Mouse (Mus musculus) liver, embryonic 13.5 days (tissue): ENCODE results near the gene Tcf7l2. TPM values are rescaled to one million over a fixed set of nuclear protein-coding genes. Genes with fewer than 3 reads are reported as not detected.
A peak's percentile ranks its signal among the peaks of the same experiment; 100 is the strongest.

Experiments used
- ATAC-seq: fragments of 200-750 bp; cut with Nextera tagmentation; 2 replicates; pipeline ENCODE4 v1.8.0; 2017; ENCODE audit warnings: low read depth, mild to moderate bottlenecking, moderate number of reproducible peaks, moderate library complexity
- DNase-seq: peaks from one replicate; pipeline ENCODE4 v3.0.0; 2022
- H3K27ac ChIP-seq: fragments of 300-500 bp; sonication (generic); 2 replicates; pipeline ENCODE4 v1.5.1; 2015; ENCODE audit warnings: moderate library complexity, mild to moderate bottlenecking, inconsistent platforms
- H3K27me3 ChIP-seq: fragments of 300-500 bp; sonication (generic); 2 replicates; pipeline ENCODE4 v1.6.1; 2015; ENCODE audit warnings: mild to moderate bottlenecking, inconsistent platforms
- H3K36me3 ChIP-seq: fragments of 300-500 bp; sonication (generic); 2 replicates; pipeline ENCODE4 v1.6.1; 2015; ENCODE audit warnings: mild to moderate bottlenecking, inconsistent platforms
- H3K4me1 ChIP-seq: fragments of 300-500 bp; sonication (generic); replicated peaks from 2 replicates; pipeline ENCODE4 v1.6.1; 2015; ENCODE audit warnings: inconsistent platforms
- H3K4me2 ChIP-seq: fragments of 300-500 bp; sonication (generic); 2 replicates; pipeline ENCODE4 v1.6.1; 2015; ENCODE audit warnings: inconsistent platforms, mild to moderate bottlenecking, moderate library complexity
- H3K4me3 ChIP-seq: fragments of 300-500 bp; sonication (generic); replicated peaks from 2 replicates; pipeline ENCODE4 v1.5.1; 2015; ENCODE audit warnings: mild to moderate bottlenecking, inconsistent platforms
- H3K9ac ChIP-seq: fragments of 300-500 bp; sonication (generic); 2 replicates; pipeline ENCODE4 v1.6.1; 2015; ENCODE audit warnings: mild to moderate bottlenecking, inconsistent platforms
- H3K9me3 ChIP-seq: fragments of 300-500 bp; sonication (generic); replicated peaks from 2 replicates; pipeline ENCODE4 v1.6.1; 2016; ENCODE audit warnings: inconsistent platforms
- WGBS: fragments of 180-500 bp; shearing (Covaris S2); methylation state at CpG from one replicate; pipeline ENCODE4 v1.1.7; 2015; ENCODE audit not compliant: insufficient replicate concordance; 5-methylcytosine and 5-hydroxymethylcytosine counted together
- polyA plus RNA-seq: library from polyadenylated mRNA; unstranded; fragments of >200 nt; fragmentation: Nextera tagmentation; extraction: Ambion mirVana; gene quantifications from 2 replicates; pipeline ENCODE4 v1.2.1, GENCODE M21; 2015

The Tcf7l2 gene
- polyA plus RNA-seq, 1 experiment from 2014 or later = 17.8 TPM

DNA sequence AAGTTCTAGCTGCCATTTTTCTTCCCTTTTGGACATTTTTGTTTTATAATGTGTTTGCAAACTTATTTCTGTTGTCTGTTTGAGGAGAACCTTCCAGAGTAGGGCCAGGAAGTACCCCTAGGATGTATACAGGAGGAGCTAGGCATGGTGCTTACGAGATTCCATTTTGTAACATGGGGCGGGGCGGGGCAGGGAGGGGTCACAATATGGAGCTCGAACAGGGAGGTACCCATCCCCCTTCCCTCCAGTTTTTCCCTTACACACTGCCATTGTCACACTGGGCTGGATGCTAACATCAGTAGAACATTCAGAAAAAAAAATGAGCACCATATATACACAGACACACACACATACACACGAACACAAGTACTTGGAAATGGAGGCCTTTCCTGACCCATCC is 187.1 kb downstream of the Tcf7l2 start:
- peak overlapping the region; percentile 66; the same call in 1 of the 2 replicates for H3K4me3 ChIP-seq
- WGBS = 68% methylated on average over 5 of the region's 5 CpGs
- no peaks in the 10 kb centered on the region for H3K9me3 ChIP-seq
- peaks cover 68% of the 10 kb centered on the region for H3K4me1 ChIP-seq
- peak overlapping the region; percentile 99 for H3K27ac ChIP-seq
- peak overlapping the region; percentile 86; the same call in 1 of the 2 replicates for H3K9ac ChIP-seq
- peak; percentile 29 for ATAC-seq
- no peaks in the 10 kb centered on the region for H3K27me3 ChIP-seq
- H3K36me3 ChIP-seq = peaks cover 17% of the 10 kb centered on the region
- H3K4me2 ChIP-seq = peak overlapping the region; percentile 70
- no peak for DNase-seq

DNA sequence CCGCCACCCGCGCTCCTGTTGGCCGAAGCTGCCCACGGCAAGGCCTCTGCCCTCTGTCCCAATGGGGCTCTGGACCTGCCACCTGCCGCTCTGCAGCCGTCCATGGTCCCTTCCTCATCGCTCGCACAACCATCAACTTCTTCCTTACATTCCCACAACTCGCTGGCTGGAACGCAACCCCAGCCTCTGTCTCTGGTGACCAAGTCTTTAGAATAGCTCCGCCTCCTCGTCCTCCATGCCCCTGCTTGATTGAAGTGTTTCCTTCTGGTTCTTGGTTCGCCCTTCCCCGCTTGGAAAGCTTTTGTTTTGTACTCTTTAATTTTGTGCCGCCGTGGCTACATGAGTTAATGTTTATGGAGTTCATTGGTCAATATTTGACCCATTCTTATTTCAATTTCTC is 190.0 kb downstream of the Tcf7l2 start:
- Histone ChIP-seq H3K9ac (no peak overlapping the region), H3K27ac (peak overlapping the region; percentile 52; the same call in 1 of the 2 replicates), H3K27me3 (no peaks in the 10 kb centered on the region), H3K4me3 (no peak overlapping the region), H3K4me2 (no peak overlapping the region), H3K4me1 (peaks cover 73% of the 10 kb centered on the region), H3K9me3 (no peaks in the 10 kb centered on the region), H3K36me3 (peaks cover 17% of the 10 kb centered on the region)
- DNase-seq (no peak), ATAC-seq (no peak)
- WGBS = 93% methylated on average over 17 of the region's 17 CpGs

DNA sequence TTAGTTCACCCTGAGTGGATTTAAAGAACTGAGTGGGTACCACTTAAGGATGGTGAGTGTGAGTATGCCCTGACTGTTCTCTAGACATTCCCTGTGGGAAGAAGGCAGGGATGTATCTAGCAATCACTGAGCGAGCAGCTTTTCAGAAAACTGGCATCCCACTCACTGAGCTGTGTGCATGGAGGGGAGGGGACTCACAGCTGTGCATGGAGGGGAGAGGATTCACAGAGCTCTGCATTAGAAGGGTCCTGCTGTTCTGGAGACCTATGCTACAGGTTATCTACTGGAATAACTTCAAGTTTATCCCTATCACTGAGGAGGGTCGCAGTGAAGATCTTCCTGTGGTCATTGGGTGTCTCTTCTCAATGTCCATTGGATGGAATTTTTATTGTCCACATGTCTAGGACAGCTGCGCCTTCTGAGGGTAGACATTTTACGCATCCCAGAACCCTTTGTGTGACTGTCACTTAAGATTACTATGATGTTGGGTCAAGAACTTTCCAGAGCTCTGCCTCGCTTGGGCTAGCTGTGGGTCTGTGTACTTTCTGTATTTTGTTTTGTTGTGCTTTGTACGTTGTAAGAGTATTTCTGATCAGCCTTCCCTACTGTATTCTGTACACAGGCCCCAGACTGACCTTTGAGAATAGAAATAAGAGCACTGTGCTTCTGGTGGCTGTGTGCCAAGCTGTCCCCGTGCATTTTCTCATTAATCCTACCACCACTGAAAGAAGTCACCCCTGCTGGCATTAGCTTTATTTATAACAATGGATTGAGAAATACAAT is 192.5 kb downstream of the Tcf7l2 start:
- peaks cover 17% of the 10 kb centered on the region for H3K36me3 ChIP-seq
- H3K4me3 ChIP-seq = no peak overlapping the region
- H3K27ac ChIP-seq = peak overlapping the region; percentile 100
- no peak for DNase-seq
- ATAC-seq = no peak
- 82% methylated on average over 7 of the region's 7 CpGs for WGBS
- no peak overlapping the region for H3K4me2 ChIP-seq
- no peaks in the 10 kb centered on the region for H3K9me3 ChIP-seq
- H3K27me3 ChIP-seq = no peaks in the 10 kb centered on the region
- H3K4me1 ChIP-seq = peaks cover 71% of the 10 kb centered on the region
- 0 out of 2 replicates have a peak overlapping the region, but pooled peaks have one; percentile 22 for H3K9ac ChIP-seq

DNA sequence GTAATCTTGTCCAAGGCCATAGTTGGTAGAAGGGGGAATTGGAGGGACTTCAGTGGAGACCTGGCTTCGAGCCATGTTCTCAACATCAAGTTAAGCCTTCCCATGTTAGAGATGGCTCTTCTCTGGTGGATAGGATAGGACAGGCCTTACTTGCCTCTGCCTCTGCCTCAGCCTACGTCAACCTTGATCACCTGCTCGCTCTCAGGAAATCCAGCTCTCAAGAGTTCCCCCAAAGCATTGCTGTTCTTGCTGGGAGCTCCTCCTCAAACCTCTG is 193.0 kb downstream of the Tcf7l2 start:
- WGBS = 80% methylated on average over 3 of the region's 3 CpGs
- Histone ChIP-seq H3K36me3 (peaks cover 17% of the 10 kb centered on the region), H3K4me2 (no peak overlapping the region), H3K27me3 (no peaks in the 10 kb centered on the region), H3K4me1 (peaks cover 71% of the 10 kb centered on the region), H3K4me3 (no peak overlapping the region), H3K9me3 (no peaks in the 10 kb centered on the region), H3K27ac (peak overlapping the region; percentile 100), H3K9ac (0 out of 2 replicates have a peak overlapping the region, but pooled peaks have one; percentile 22)
- ATAC-seq (no peak), DNase-seq (no peak)

DNA sequence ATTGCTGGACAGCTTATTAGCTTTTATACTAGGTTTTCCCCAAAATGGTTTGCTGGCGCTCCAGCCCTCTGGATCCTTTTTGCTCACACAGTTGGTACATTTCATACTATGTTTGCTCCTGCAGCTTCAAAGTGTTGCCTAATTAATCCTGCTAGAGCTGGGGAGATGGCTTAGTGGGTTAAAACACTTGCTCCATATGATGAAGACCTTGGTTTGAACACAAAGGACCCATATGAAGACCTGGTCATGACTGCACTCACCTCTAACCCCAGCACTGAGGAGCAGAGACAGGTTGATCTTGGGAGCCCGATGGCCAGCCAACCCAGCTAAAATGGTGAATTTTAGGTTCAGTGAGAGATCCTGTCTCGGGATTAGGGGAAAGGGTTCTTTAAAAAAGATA is 195.4 kb downstream of the Tcf7l2 start:
- Histone ChIP-seq H3K27ac (peak overlapping the region; percentile 100), H3K27me3 (no peaks in the 10 kb centered on the region), H3K36me3 (peaks cover 5% of the 10 kb centered on the region; the same call in 1 of the 2 replicates), H3K9me3 (no peaks in the 10 kb centered on the region), H3K4me2 (no peak overlapping the region), H3K4me3 (no peak overlapping the region), H3K9ac (peak overlapping the region; percentile 76; the same call in 1 of the 2 replicates), H3K4me1 (peaks cover 71% of the 10 kb centered on the region)
- ATAC-seq = no peak
- WGBS = 84% methylated on average over 3 of the region's 3 CpGs
- no peak for DNase-seq

DNA sequence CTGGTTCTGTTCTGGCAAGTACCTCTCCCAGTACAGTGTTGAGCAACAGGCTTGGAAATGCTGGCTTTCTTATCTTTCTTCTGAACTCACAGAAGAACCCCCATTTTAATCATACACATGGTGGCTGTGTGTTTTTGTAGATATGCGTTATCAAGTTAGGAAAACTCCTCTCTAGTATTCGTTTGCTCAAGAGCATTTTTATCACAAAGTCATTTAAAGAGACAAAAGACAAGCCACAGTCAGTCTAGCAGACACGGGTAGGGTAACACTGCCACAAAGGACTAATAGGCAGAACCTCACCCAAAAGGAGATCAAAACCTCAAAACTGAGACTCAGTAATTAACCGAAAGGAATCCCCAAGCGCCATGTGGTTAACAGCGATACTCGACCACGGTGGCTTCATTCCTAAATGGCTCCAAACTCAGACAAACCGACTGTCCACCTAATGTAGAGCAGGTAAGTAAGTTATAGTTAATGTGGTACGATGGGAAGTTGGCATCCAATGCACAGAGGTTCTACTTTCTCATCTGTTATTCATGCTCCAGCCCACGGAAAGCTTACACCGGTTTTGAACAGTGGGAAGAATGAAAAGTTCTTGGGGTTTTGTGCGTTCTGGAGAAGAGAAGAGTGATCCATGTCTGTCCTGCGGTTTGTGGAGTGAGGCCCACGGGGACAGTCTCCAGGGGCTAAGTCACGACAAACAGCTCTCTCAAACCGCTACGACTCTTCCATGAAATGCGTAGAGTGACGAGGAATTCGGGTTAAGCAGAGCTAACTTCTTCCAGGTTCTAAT is 196.8 kb downstream of the Tcf7l2 start:
- Histone ChIP-seq H3K27ac (peak overlapping the region; percentile 100), H3K4me1 (peaks cover 85% of the 10 kb centered on the region), H3K27me3 (no peaks in the 10 kb centered on the region), H3K4me3 (peak overlapping the region; percentile 54), H3K36me3 (peaks cover 5% of the 10 kb centered on the region; the same call in 1 of the 2 replicates), H3K9ac (peak overlapping the region; percentile 76), H3K9me3 (no peaks in the 10 kb centered on the region), H3K4me2 (peak overlapping the region; percentile 73)
- ATAC-seq (peak; percentile 74), DNase-seq (peak; percentile 66)
- 43% methylated on average over 21 of the region's 21 CpGs for WGBS

DNA sequence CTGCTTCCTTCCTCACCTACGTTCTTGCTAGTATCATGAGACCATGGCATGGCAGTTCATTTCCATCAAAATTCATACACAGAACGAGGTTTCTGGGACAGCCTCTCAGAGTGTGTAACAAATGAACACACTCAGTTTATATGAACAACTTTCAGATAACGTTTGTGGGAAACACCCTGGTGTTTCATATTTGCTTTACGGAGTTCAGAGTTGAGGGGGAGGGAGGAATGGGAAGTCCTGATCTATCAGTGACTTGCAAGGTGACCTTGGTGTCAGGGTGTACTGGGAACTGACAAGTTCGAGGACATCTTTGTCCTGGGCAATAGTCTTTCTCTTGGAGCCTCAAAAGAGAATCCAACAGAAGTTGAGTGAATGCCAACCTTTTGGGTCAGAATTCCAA is 197.5 kb downstream of the Tcf7l2 start:
- Histone ChIP-seq H3K9ac (peak overlapping the region; percentile 76), H3K27ac (peak overlapping the region; percentile 100), H3K4me3 (peak overlapping the region; percentile 54), H3K27me3 (no peaks in the 10 kb centered on the region), H3K36me3 (peaks cover 5% of the 10 kb centered on the region; the same call in 1 of the 2 replicates), H3K4me1 (peaks cover 86% of the 10 kb centered on the region), H3K9me3 (no peaks in the 10 kb centered on the region), H3K4me2 (peak overlapping the region; percentile 73)
- DNase-seq (peak; percentile 39), ATAC-seq (peak; percentile 18)
- 31% methylated on average over 5 of the region's 5 CpGs for WGBS

DNA sequence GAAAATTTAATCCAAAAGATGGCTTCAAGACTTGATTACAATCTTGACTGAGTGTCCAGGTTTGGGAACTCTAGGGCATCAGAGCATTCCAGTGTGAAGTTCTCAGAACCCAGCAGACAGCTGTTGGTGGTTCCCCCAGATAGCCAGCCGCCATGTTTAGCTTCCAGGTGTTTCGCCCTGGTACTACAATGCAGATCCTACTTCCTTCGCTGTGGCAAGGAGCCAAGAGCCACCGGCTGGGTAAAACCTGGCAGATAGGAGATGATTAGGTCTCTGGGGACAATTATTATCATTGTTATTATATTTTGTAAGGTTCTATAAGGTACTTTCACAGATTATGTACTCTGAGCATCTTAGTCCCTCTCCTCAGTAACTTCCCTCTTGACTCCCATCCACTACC is 198.1 kb downstream of the Tcf7l2 start:
- Histone ChIP-seq H3K27me3 (no peaks in the 10 kb centered on the region), H3K4me3 (peak overlapping the region; percentile 14; the same call in 1 of the 2 replicates), H3K36me3 (peaks cover 5% of the 10 kb centered on the region; the same call in 1 of the 2 replicates), H3K9ac (peak overlapping the region; percentile 76), H3K4me2 (peak overlapping the region; percentile 73), H3K4me1 (peaks cover 81% of the 10 kb centered on the region), H3K9me3 (no peaks in the 10 kb centered on the region), H3K27ac (peak overlapping the region; percentile 100)
- DNase-seq = no peak
- no peak for ATAC-seq
- WGBS = 76% methylated on average over 4 of the region's 4 CpGs

DNA sequence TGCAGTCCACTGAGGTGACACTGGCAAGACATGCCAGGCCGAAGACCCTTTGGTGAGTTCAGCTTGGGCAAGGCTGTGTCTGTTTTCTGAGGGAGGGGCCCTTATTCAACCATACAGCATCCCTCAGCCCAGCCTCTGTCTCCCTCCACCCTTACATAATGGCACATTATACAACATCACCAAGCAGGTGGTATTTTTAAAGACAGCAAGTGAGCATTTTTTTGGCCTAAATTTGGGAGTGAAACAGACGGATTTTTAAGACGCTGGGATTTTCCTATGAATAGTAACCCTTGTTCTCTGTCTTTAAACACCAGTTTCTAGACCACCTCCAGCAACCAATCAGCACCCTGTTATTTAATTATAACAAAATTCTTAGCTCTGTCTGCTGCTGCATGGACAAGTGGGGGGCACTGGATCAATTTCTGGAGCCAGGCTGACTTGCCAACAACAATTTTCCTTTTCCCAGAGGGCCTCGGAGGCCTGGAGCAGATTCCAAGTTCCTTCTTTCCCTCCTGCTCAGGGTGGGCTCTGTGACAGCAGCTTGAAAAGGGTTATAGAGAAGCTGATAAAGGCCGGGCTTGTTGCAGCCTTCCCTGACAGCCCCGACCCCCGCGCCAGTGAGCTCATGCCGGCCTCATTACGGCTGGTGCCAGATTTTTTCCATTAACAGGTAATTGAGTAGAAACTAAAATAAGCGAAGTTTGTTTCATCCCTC is 199.1 kb downstream of the Tcf7l2 start:
- H3K9me3 ChIP-seq = no peaks in the 10 kb centered on the region
- peak overlapping the region; percentile 73 for H3K4me2 ChIP-seq
- H3K9ac ChIP-seq = peak overlapping the region; percentile 76
- H3K27me3 ChIP-seq = no peaks in the 10 kb centered on the region
- DNase-seq (no peak), ATAC-seq (no peak)
- peak overlapping the region; percentile 100 for H3K27ac ChIP-seq
- 50% methylated on average over 11 of the region's 11 CpGs for WGBS
- peak overlapping the region; percentile 34 for H3K4me3 ChIP-seq
- peaks cover 71% of the 10 kb centered on the region for H3K4me1 ChIP-seq
- peaks cover 5% of the 10 kb centered on the region; the same call in 1 of the 2 replicates for H3K36me3 ChIP-seq

DNA sequence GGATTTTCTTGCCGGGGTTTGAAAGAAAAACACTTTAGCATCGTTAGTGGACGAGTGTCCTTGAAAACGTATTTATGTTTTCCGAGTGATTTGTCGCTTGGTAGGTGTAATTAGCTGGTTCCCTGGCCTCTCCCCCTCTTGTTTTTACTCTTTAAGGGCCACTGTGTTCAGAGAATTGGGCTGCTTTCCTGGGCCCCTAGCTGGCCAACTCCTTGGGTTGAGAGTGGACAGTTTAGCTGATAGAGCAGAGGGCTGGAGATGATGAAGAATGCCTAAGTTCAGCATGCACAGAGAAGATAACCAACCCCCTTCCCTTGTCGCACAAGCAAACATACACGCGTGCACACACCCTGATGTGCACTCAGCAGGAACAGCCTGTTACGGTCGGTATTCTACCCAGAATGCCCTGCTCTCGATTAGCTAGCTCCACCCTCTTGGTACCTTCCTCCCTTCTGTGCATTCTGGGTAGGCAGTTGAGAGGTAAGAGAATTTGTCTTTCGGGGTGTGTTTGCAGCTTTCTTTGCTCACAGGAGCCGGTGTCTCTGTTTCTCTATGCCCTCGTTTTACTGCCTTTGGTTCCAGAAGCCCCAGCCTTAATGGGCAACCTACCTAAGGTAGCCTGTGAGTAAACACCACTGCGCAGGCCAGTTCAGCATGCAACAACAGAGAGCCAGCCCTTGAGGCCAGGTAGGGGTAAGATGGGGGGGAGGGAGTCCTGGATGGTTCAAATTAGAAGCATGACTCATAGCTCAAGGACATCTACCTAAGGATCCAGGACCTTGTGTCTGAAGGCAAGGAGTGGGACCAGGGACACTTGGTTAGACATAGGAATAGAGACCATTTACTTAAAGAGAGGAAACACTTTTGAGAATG is 199.9 kb downstream of the Tcf7l2 start:
- DNase-seq (peak; percentile 86), ATAC-seq (peak; percentile 93)
- Histone ChIP-seq H3K4me1 (peaks cover 63% of the 10 kb centered on the region), H3K9ac (peak overlapping the region; percentile 85), H3K4me3 (peak overlapping the region; percentile 66), H3K36me3 (peaks cover 5% of the 10 kb centered on the region; the same call in 1 of the 2 replicates), H3K9me3 (no peaks in the 10 kb centered on the region), H3K4me2 (peak overlapping the region; percentile 73), H3K27me3 (no peaks in the 10 kb centered on the region), H3K27ac (peak overlapping the region; percentile 100)
- 41% methylated on average over 16 of the region's 16 CpGs for WGBS
